Mouse (Mus musculus): Measurements from ENCODE around the gene Fcf1. TPM values are rescaled to one million over a fixed set of nuclear protein-coding genes. Genes with fewer than 3 reads are reported as not detected.

The Fcf1 gene
- 153 TPM for polyA plus RNA-seq (2014; fragmentation: Illumina TruSeq; extraction: RNeasy Lipid Tissue Mini Kit (QIAGEN cat#74804); ENCODE audit: low read depth, low replicate concordance)

GRCm38 (mm10) chr12:84970428-84971096 lies at the start of gene Fcf1, which contains the start of gene Arel1:
Gene Fcf1, plus strand, starts transcription at chr12:84970897.
Gene Arel1, minus strand, starts transcription at chr12:84970900.

GRCm38 (mm10) chr12:84996083-84996496 lies 25.4 kb downstream of the Fcf1 start, which contains the start of gene Ylpm1:
Gene Ylpm1, plus strand, starts transcription at chr12:84996321.

Other genes starting within 250 kb of the Fcf1 start
- 40.0 TPM for gene Npc2, start 197.7 kb upstream of the Fcf1 start, polyA plus RNA-seq (2014; fragmentation: Illumina TruSeq; extraction: RNeasy Lipid Tissue Mini Kit (QIAGEN cat#74804); ENCODE audit: low read depth, low replicate concordance)
- 158 TPM for gene Isca2, start 197.6 kb upstream of the Fcf1 start, polyA plus RNA-seq (2014; fragmentation: Illumina TruSeq; extraction: RNeasy Lipid Tissue Mini Kit (QIAGEN cat#74804); ENCODE audit: low read depth, low replicate concordance)
- 0.23 TPM for gene Ltbp2, start 94.4 kb upstream of the Fcf1 start, polyA plus RNA-seq (2014; fragmentation: Illumina TruSeq; extraction: RNeasy Lipid Tissue Mini Kit (QIAGEN cat#74804); ENCODE audit: low read depth, low replicate concordance)
- 25.5 TPM for gene Arel1, start within 50 bp of the Fcf1 start, polyA plus RNA-seq (2014; fragmentation: Illumina TruSeq; extraction: RNeasy Lipid Tissue Mini Kit (QIAGEN cat#74804); ENCODE audit: low read depth, low replicate concordance)
- 55.9 TPM for gene Ylpm1, start 25.4 kb downstream of the Fcf1 start, polyA plus RNA-seq (2014; fragmentation: Illumina TruSeq; extraction: RNeasy Lipid Tissue Mini Kit (QIAGEN cat#74804); ENCODE audit: low read depth, low replicate concordance)
- gene Prox2, start 139.9 kb downstream of the Fcf1 start, polyA plus RNA-seq (2014; fragmentation: Illumina TruSeq; extraction: RNeasy Lipid Tissue Mini Kit (QIAGEN cat#74804); ENCODE audit: low read depth, low replicate concordance): 0.41 TPM
- gene Dlst, start 139.9 kb downstream of the Fcf1 start, polyA plus RNA-seq (2014; fragmentation: Illumina TruSeq; extraction: RNeasy Lipid Tissue Mini Kit (QIAGEN cat#74804); ENCODE audit: low read depth, low replicate concordance): 291 TPM
- not detected for gene Rps6kl1, start 180.4 kb downstream of the Fcf1 start, polyA plus RNA-seq (2014; fragmentation: Illumina TruSeq; extraction: RNeasy Lipid Tissue Mini Kit (QIAGEN cat#74804); ENCODE audit: low read depth, low replicate concordance)
- gene Pgf, start 206.9 kb downstream of the Fcf1 start, polyA plus RNA-seq (2014; fragmentation: Illumina TruSeq; extraction: RNeasy Lipid Tissue Mini Kit (QIAGEN cat#74804); ENCODE audit: low read depth, low replicate concordance): not detected
- 4.0 TPM for gene Eif2b2, start 248.6 kb downstream of the Fcf1 start, polyA plus RNA-seq (2014; fragmentation: Illumina TruSeq; extraction: RNeasy Lipid Tissue Mini Kit (QIAGEN cat#74804); ENCODE audit: low read depth, low replicate concordance)

Measured in adrenal gland, adult 10 weeks (tissue).